Mouse (Mus musculus): ENCODE results near the gene Vmn1r188.
"Not testable (repeated sequence)": the region's sequence is repeated elsewhere in the genome, so short reads cannot be mapped to it uniquely, and the experiment has no call there.

The Vmn1r188 gene

DNA sequence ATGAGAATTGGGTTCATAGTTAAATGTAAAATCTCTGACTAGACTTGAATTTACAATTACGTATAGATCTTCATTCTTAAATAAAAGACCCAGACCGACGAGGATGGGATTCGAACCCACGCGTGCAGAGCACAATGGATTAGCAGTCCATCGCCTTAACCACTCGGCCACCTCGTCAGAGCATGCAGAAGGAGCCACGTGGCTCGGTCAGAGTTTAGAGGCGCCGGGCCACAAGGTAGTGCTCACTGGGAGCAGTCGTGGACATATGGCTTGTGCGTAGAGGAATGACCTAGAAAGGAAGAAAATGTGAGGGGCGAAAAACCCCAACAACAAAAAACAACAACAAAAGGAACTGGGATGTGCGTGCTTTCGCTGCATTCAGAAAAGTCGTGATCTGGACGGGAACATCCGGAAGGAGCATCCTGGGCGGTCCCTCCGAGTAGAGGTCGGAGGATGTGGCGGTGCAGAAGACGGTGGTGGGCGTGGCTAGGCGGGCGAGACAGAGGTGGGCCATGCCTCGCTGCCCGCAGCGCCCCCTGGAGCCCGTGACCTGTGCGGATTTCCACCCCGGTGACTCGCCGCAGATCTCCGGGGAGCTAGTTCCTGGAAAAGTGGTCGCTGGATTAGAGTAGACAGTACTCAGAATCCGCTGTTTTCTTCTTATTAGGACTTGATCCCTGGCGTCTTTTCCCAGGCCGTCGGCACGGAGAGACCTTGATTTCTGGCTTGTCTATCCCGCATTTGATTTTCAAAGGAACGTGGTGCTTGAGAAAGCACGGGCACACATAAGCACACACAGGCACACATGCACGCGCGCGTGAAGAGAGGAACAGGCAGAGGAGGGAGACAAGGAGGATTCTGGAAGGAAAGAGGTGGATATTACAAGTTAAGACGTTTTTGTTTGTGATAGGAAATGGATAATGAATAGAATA, 33.4 kb upstream of the Vmn1r188 start:
- peak; percentile 66 for DNase-seq

DNA sequence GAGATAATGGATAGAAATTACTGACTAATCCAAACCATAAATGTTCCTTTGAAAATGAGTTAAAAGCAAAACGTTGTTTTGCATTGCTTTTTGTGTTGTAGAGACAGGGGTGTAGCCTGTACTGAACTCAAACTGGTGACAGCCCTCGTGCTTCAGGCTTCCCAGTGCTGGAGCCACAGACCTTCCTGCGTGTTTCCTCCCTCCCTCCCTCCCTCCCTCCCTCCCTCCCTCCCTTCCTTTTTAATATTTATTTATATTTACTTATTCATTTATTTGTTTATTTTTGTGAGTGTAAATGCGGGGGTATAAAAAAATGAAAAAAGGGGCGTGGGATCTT, 32.7 kb upstream of the Vmn1r188 start:
- no peak for DNase-seq

DNA sequence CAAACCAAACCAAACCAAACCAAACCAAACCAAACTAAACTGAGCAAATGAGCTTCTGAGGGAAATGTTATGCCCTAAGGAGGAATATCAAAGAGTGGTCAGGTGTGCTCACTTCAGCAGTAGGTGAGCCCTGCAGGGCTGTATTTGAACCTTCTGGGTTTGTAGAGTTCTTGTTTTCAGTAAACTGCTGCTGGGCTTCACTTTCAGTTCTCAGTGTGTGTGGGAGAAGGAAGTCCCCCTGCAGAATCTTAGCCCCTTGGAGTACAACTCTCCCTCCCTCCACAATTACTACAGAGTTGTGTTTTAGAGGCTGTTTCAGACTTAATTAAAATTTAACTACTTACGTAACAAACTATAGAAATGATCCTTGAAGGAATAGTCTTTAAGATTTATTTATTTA, 30.5 kb upstream of the Vmn1r188 start:
- no peak for DNase-seq

DNA sequence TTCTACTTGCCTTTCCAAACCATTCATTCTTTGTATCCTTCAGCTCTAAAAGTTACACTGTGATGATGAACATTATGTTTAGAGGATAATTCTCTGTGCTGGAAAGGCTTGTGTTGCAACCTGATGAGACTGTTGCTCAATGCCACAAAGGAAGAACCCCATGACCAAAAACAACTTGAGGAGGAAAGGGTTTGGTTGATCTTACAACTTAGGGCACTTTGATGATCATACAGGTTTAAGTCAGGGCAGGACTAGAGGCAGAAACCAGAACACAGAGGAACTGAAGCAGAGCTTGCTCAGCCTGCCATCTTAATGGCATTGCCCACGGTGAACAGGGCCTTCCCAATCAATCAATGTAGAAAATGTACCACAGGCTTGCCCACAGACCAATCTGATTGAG, 22.8 kb upstream of the Vmn1r188 start:
- DNase-seq, result no peak

DNA sequence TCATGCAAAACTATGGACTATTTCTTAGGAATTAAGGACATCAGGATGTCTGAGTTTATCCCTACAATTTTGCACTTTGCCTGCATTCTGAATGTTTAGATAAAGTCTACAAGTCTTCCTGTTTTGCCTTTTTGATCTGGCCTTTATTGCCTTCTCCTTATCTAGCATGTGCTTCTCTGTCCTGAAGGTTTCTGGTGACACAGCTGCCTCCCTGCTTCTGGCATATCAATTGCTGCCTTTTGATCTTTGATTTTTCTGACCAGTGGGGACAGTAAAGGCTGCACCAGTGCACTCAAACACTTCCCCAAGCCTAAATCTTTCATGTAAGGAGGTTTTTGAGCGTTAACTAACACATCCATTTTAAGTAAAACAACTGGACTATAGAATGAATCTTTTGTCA, 20.8 kb upstream of the Vmn1r188 start:
- DNase-seq, result no peak

DNA sequence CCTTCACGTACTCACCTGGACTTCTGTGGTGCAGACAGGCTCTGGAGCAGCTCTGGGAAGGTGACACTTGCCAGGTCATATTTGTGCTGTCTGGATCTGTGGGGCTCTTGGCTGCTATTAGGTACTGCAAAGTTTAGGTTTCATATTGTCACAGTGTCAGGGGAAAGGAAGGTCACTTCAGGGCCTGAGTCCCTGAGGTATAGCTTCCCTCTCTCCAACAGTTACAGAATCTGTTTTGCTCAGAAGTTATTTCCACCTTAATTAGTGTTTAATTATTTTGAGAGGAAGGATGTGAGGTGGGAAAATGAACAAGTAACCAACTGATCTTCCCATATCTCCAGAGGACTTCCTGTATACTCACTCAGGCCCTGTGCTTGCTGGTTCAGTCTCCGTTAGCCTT, 21.5 kb downstream of the Vmn1r188 start, which contains the start of gene Vmn1r189:
TSS of gene Vmn1r189 (minus strand) at position 101 of the 400 bp plus-strand sequence.
- DNase-seq, result not testable (repeated sequence)

DNA sequence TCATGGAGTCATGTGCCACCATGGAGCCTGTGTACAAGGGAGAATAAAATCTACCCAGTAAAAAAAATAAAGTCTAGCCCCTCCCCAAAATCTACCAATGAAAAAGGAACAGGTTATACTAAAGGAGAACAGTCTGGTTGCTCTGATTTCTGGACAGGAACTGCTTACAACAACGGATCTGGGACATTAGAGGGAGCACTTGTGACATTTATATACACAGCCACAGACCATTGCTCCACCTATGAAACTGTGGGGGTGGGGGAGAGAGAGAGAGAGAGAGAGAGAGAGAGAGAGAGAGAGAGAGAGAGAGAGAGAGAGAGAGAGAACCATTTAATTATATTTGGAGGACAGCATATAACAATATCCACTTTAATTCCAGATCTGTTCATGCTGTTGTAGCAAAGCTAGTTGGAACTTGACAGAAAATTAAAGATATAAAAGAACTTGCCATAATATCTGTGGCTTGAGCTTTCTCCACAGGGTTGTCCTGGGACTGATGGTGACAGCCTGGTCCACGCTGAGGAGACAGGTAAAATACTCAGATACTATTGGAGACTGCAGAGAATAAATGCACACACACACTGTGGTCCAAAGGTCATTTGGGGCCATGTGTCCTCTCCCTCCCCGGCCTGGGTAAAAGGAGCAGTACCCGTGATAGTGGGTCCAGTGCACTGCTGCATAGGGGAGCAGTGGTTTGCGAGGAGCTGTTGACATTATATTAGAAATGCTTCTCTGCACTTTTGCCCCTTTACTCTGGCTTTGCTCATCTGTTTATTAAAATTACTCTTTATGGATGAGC, 52.5 kb downstream of the Vmn1r188 start:
- DNase-seq, result not testable (repeated sequence)

Data from cerebellum, adult 18-20 months (tissue).